Mouse (Mus musculus) forebrain, embryonic 10.5 days (tissue): Measurements from ENCODE around the gene Abhd14a. TPM values are rescaled to one million over a fixed set of nuclear protein-coding genes. Genes with fewer than 3 reads are reported as not detected.
"Not testable (repeated sequence)": the region's sequence is repeated elsewhere in the genome, so short reads cannot be mapped to it uniquely, and the experiment has no call there.

ENCODE experiments used
- DNase-seq: peaks from one replicate; pipeline ENCODE4 v3.0.0-alpha.2; 2017; ENCODE audit warnings: low spot score; ENCODE audit errors: extremely low spot score
- H3K27ac ChIP-seq: fragments of 300-500 bp; sonication (generic); 2 replicates; pipeline ENCODE4 v1.5.1; 2016; ENCODE audit warnings: mild to moderate bottlenecking
- H3K27me3 ChIP-seq: fragments of 300-500 bp; sonication (generic); 2 replicates; pipeline ENCODE4 v1.6.1; 2016; ENCODE audit warnings: mild to moderate bottlenecking; ENCODE audit not compliant: poor library complexity, severe bottlenecking
- H3K36me3 ChIP-seq: fragments of 300-500 bp; sonication (generic); replicated peaks from 2 replicates; pipeline ENCODE4 v1.6.1; 2016; ENCODE audit warnings: mild to moderate bottlenecking, moderate library complexity
- H3K4me1 ChIP-seq: fragments of 300-500 bp; sonication (generic); 2 replicates; pipeline ENCODE4 v1.6.1; 2016
- H3K4me3 ChIP-seq: fragments of 300-500 bp; sonication (generic); 2 replicates; pipeline ENCODE4 v1.5.1; 2016; ENCODE audit warnings: mild to moderate bottlenecking, moderate library complexity
- H3K9me3 ChIP-seq: fragments of 300-500 bp; sonication (generic); 2 replicates; pipeline ENCODE4 v1.6.1; 2016; ENCODE audit warnings: mild to moderate bottlenecking, moderate library complexity
- WGBS: fragments of 180-500 bp; shearing (Covaris S2); methylation state at CpG from one replicate; pipeline ENCODE4 v1.1.7; 2016; 5-methylcytosine and 5-hydroxymethylcytosine counted together
- polyA plus RNA-seq: library from polyadenylated mRNA; unstranded; fragments of >200 nt; fragmentation: Nextera tagmentation; extraction: Ambion mirVana; gene quantifications from 2 replicates; pipeline ENCODE4 v1.2.1, GENCODE M21; 2016

The Abhd14a gene
- polyA plus RNA-seq, result 40.7 and 42.8 TPM in 2 replicates

DNA sequence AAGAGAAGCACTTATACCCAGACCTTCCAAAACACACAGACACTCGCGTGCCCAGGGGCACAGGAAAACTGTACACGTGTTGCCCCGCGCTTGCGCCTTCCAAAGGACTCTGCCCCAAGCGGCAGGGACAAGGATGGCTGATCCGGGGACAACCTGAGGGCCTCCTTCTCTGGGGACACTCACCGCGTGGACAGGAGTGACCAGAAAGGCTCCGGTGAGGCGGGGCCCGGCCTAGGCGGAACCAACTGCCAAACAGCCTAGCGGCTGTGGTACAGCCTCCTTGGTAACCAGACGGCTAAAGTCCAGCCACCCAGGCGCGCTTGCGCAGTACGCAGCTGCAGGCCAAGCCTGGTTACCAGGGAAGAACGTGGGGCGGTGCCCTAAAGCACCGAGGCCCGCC, at the start of gene Abhd14a, which contains the start of gene Abhd14b:
Abhd14a (minus strand) TSS at position 331 of the 400 bp plus-strand sequence.
Abhd14b (plus strand) TSS at position 112 of the 400 bp plus-strand sequence.
- peak within 1 kb of the TSS; percentile 86 for H3K27ac ChIP-seq
- no peaks in the 10 kb centered on the region for H3K9me3 ChIP-seq
- H3K36me3 ChIP-seq, result no peaks in the 10 kb centered on the region
- peak within 1 kb of the TSS; percentile 60 for H3K4me3 ChIP-seq
- DNase-seq, result peak; percentile 93
- 0% methylated on average over 24 of the region's 24 CpGs for WGBS
- H3K4me1 ChIP-seq, result peaks cover 73% of the 10 kb centered on the region
- peaks cover 10% of the 10 kb centered on the region; the same call in 1 of the 2 replicates for H3K27me3 ChIP-seq

- H3K4me3 ChIP-seq, H3K27me3 ChIP-seq, DNase-seq, H3K27ac ChIP-seq, H3K4me1 ChIP-seq, H3K9me3 ChIP-seq: not testable (repeated sequence)
- WGBS, result 86% methylated on average over 6 of the region's 6 CpGs
- peaks cover 40% of the 10 kb centered on the region for H3K36me3 ChIP-seq
Observed at GRCm38 (mm10) chr9:106487602-106488001, 40.1 kb upstream of the Abhd14a start.

DNA sequence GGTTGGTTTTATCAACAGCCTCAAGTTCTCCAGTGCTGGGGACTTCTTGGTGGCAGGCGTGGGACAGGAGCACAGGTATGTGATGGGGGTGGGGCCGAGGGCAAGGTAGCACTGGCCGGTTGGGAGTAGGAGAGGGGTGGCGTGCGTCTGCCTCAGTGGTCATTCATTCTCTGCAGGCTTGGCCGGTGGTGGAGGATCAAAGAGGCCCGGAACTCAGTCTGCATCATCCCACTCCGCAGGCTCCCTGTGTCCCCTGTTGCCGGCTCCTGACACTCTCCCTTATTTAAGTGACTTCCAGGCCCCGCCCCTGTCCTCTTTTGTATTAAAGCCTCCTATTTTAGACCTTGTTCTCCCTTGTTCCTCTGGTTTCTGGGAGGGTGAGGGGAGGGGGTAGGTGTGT, 37.6 kb upstream of the Abhd14a start:
- Histone ChIP-seq H3K27me3 (no peaks in the 10 kb centered on the region), H3K27ac (no peak overlapping the region), H3K36me3 (peaks cover 63% of the 10 kb centered on the region), H3K4me3 (no peak overlapping the region), H3K9me3 (no peaks in the 10 kb centered on the region), H3K4me1 (0 out of 2 replicates have a peak, but pooled peaks cover 4% of the 10 kb centered on the region)
- DNase-seq, result no peak
- WGBS, result 82% methylated on average over 10 of the region's 10 CpGs

GRCm38 (mm10) chr9:106483606-106484005, 36.1 kb upstream of the Abhd14a start:
- DNase-seq, result no peak
- Histone ChIP-seq H3K27me3 (no peaks in the 10 kb centered on the region), H3K9me3 (no peaks in the 10 kb centered on the region), H3K4me1 (peaks cover 8% of the 10 kb centered on the region; the same call in 1 of the 2 replicates), H3K4me3 (no peak overlapping the region), H3K36me3 (peaks cover 75% of the 10 kb centered on the region), H3K27ac (no peak overlapping the region)
- 93% methylated on average over 17 of the region's 17 CpGs for WGBS

DNA sequence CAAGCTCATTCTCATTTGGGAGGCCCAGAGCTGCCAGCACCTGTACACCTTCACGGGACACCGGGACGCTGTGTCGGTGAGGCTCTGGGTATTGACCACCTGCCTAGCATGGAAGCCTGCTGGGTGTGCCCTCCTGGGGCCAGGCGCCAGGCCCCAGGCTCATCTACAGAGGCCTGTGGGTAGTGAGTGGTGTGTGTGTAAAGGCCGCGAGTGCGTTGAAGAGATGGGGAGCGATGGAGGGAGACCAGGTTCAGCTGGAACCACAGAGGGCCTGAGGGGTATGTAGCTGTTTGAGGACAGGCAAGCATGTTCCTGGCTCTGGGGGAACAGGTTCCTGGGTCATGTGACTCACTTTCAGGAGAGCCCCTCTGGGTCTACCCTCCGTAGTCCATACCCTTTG, 35.7 kb upstream of the Abhd14a start:
- 97% methylated on average over 10 of the region's 10 CpGs for WGBS
- Histone ChIP-seq H3K36me3 (peaks cover 75% of the 10 kb centered on the region), H3K9me3 (no peaks in the 10 kb centered on the region), H3K4me1 (peaks cover 13% of the 10 kb centered on the region), H3K4me3 (no peak overlapping the region), H3K27me3 (no peaks in the 10 kb centered on the region), H3K27ac (no peak overlapping the region)
- DNase-seq, result no peak

GRCm38 (mm10) chr9:106482578-106483115, 35.2 kb upstream of the Abhd14a start:
- Histone ChIP-seq H3K9me3 (no peaks in the 10 kb centered on the region), H3K36me3 (peaks cover 75% of the 10 kb centered on the region), H3K4me1 (peaks cover 18% of the 10 kb centered on the region), H3K27ac (no peak overlapping the region), H3K27me3 (no peaks in the 10 kb centered on the region), H3K4me3 (no peak overlapping the region)
- 92% methylated on average over 17 of the region's 17 CpGs for WGBS
- no peak for DNase-seq

GRCm38 (mm10) chr9:106481676-106482075, 34.2 kb upstream of the Abhd14a start:
- DNase-seq, result no peak
- no peaks in the 10 kb centered on the region for H3K9me3 ChIP-seq
- peaks cover 27% of the 10 kb centered on the region for H3K4me1 ChIP-seq
- H3K27ac ChIP-seq, result no peak overlapping the region
- no peak overlapping the region for H3K4me3 ChIP-seq
- WGBS, result 94% methylated on average over 13 of the region's 13 CpGs
- peaks cover 75% of the 10 kb centered on the region for H3K36me3 ChIP-seq
- H3K27me3 ChIP-seq, result no peaks in the 10 kb centered on the region

DNA sequence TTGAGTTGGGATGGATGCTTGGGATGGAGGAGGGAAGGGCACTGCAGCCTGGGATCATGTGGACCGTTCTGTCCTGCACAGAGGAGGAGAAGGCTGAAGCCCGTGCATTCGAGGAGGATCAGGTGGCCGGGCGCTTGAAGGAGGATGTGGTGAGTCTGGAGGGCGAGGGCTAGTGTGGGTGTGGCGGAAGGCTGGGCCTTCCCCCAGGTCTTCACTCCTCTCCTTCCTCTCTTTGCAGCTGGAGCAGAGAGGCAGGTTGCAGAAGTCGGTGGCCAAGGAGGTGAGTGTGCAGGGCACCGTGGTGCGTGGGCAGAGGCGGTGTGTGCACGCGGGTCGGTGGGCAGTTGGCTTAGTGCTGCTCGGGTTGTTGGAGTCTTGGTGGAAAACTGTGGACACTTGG, 33.6 kb upstream of the Abhd14a start:
- peaks cover 70% of the 10 kb centered on the region for H3K36me3 ChIP-seq
- H3K27me3 ChIP-seq, result no peaks in the 10 kb centered on the region

GRCm38 (mm10) chr9:106480541-106480940, 33.1 kb upstream of the Abhd14a start:
- H3K27ac ChIP-seq, result no peak overlapping the region
- peaks cover 65% of the 10 kb centered on the region for H3K36me3 ChIP-seq
- no peak for DNase-seq
- H3K4me3 ChIP-seq, result no peak overlapping the region
- no peaks in the 10 kb centered on the region for H3K9me3 ChIP-seq
- WGBS, result 91% methylated on average over 7 of the region's 7 CpGs
- H3K27me3 ChIP-seq, result no peaks in the 10 kb centered on the region
- peaks cover 39% of the 10 kb centered on the region for H3K4me1 ChIP-seq

More for the DNA sequence above, 33.6 kb upstream of the Abhd14a start:
- no peak overlapping the region for H3K27ac ChIP-seq
- H3K4me1 ChIP-seq, result peaks cover 33% of the 10 kb centered on the region
- H3K4me3 ChIP-seq, result no peak overlapping the region
- 96% methylated on average over 15 of the region's 15 CpGs for WGBS
- no peak for DNase-seq
- H3K9me3 ChIP-seq, result no peaks in the 10 kb centered on the region

- H3K27ac ChIP-seq, result peak overlapping the region; percentile 83; the same call in 1 of the 2 replicates
- 0 out of 2 replicates have a peak, but pooled peaks cover 6% of the 10 kb centered on the region for H3K27me3 ChIP-seq
- H3K36me3 ChIP-seq, result peaks cover 41% of the 10 kb centered on the region
- no peak for DNase-seq
- peaks cover 58% of the 10 kb centered on the region for H3K4me1 ChIP-seq
- no peaks in the 10 kb centered on the region for H3K9me3 ChIP-seq
- peak overlapping the region; percentile 87 for H3K4me3 ChIP-seq
- whole genome bisulfite sequencing, result 86% methylated on average over 9 of the region's 9 CpGs
Observed at GRCm38 (mm10) chr9:106478101-106478500, 30.6 kb upstream of the Abhd14a start.

- Histone ChIP-seq H3K9me3 (no peaks in the 10 kb centered on the region), H3K4me3 (peak overlapping the region; percentile 87), H3K27ac (peak overlapping the region; percentile 83), H3K36me3 (peaks cover 36% of the 10 kb centered on the region), H3K27me3 (0 out of 2 replicates have a peak, but pooled peaks cover 9% of the 10 kb centered on the region), H3K4me1 (peaks cover 62% of the 10 kb centered on the region)
- 8% methylated on average over 16 of the region's 16 CpGs for WGBS
- DNase-seq, result no peak
Observed at GRCm38 (mm10) chr9:106477649-106478048, 30.2 kb upstream of the Abhd14a start.

GRCm38 (mm10) chr9:106476924-106477484, 29.5 kb upstream of the Abhd14a start, which contains the start of gene Parp3:
Gene Parp3, minus strand, starts transcription at chr9:106476949.
- Histone ChIP-seq H3K4me1 (peaks cover 68% of the 10 kb centered on the region), H3K27me3 (0 out of 2 replicates have a peak, but pooled peaks cover 9% of the 10 kb centered on the region), H3K27ac (peak within 1 kb of the TSS; percentile 83), H3K36me3 (peaks cover 31% of the 10 kb centered on the region), H3K4me3 (peak within 1 kb of the TSS; percentile 87), H3K9me3 (no peaks in the 10 kb centered on the region)
- WGBS, result under 1% methylated on average over 41 of the region's 41 CpGs
- peak; percentile 100 for DNase-seq
